Mouse (Mus musculus) spleen, adult 10 weeks (tissue): ENCODE data around the gene Mup9. TPM values are rescaled to one million over a fixed set of nuclear protein-coding genes. Genes with fewer than 3 reads are reported as not detected.

Source experiments
- polyA plus RNA-seq: library from polyadenylated mRNA; stranded (reverse); fragments of 350-450 nt; fragmentation: Illumina TruSeq; extraction: RNeasy Lipid Tissue Mini Kit (QIAGEN cat#74804); gene quantifications from one replicate; pipeline ENCODE4 v1.2.3, GENCODE M21; 2015; ENCODE audit warnings: low replicate concordance; ENCODE audit not compliant: insufficient read depth

Gene Mup9
- polyA plus RNA-seq, result not detected

GRCm38 (mm10) chr4:60421852-60422251, at the start of gene Mup9:
Gene Mup9, minus strand, starts transcription at chr4:60421952.

Other genes starting within 250 kb of the Mup9 start
- gene Mup8, start 199.4 kb downstream of the Mup9 start, polyA plus RNA-seq, result not detected
- gene Mup1, start 80.0 kb upstream of the Mup9 start, polyA plus RNA-seq, result not detected
- gene Mup10, start 160.2 kb upstream of the Mup9 start, polyA plus RNA-seq, result not detected
- gene Mup11, start 240.5 kb upstream of the Mup9 start, polyA plus RNA-seq, result not detected